Mouse (Mus musculus) hematopoietic stem cell, adult 5-6 weeks (primary cell): ENCODE data around the gene Cyp26b1. TPM values are rescaled to one million over a fixed set of nuclear protein-coding genes. Genes with fewer than 3 reads are reported as not detected.

ENCODE experiments used
- ATAC-seq, 2 experiments: fragments of 125-278 bp in 1 of 2; replicated peaks in 1 of 2; 2 replicates each; pipeline ENCODE4 v1.8.0; 2016 to 2017; ENCODE audit warnings: inconsistent platforms in 2 of 2, mild to moderate bottlenecking in 2 of 2, moderate number of reproducible peaks in 2 of 2, low read depth in 1 of 2, moderate TSS enrichment in 1 of 2; ENCODE audit not compliant: low FRiP score in 2 of 2, poor library complexity in 2 of 2, severe bottlenecking in 2 of 2, insufficient read depth in 1 of 2, low TSS enrichment in 1 of 2
- total RNA-seq: library from RNA; stranded (forward); fragments of 172-1452, 232-1000 nt; gene quantifications from 2 replicates; pipeline ENCODE4 v1.2.3, GENCODE M21; 2017

Cyp26b1 gene
- total RNA-seq, 1 experiment from 2014 or later: 0.55 TPM

DNA sequence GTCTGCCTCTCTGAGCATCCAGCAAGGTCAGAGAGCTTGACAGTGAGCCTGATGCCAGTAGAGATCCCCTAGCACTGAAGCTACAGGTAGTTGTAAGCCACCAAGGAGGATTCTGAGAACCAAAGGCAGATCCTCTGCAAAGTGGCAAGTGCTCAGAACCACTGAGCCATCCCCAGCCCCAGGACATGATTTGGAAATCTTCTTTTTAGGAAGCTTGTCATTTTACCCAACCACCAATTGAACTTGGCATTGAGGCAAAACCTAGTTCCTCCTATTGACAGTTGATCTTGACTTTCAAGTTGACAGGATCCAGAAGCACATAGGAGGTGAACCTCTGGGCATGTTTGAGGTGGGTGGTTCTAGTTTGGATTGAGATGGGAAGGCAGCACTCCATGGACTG lies 63.8 kb downstream of the Cyp26b1 start:
- ATAC-seq: no peak

DNA sequence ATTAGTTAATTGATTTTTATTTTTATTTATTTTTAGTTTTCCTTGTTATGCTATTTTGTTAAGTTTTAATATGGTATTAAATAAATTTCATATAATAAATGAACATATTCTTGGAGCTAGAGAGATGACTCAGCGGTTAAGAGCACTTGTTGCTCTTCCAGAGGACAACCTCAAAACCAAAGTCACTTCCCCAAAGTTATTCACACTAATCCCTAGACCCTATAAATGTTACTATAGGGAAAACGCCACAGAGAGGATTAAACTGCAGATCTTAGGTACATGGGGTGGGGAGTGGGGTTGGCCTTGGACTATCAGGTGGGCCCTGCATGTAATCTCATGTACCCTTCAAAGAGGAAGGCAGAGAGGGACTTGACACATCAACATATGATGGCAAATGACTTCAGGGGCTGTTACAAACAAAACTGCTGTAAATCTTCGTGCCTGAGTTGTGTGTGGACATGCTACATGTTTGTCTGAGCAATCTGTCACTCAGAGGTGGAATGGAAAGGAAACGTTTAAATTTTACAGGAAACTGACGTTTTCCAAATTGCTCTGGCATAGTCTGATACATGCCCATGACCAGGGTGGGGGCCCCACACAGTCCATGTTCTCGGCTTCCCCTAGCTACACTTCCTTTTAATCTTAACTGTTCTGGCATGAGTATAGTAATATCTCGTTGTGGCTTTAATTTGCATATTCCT lies 68.7 kb downstream of the Cyp26b1 start:
- peak; percentile 61 to 66 for ATAC-seq
